Mouse (Mus musculus) CH12.LX (cell line): ENCODE measurements at regions not wholly inside any gene's neighbourhood (a gene's known extent, or its start where the extent isn't known, plus 50 kb on each side); places are given as distances from the start of the nearest gene placed in this dataset.

ENCODE experiments used
- DNase-seq: peaks from one replicate; pipeline ENCODE4 v3.0.0-alpha.2; 2013; ENCODE audit errors: extremely low read depth
- H3K27ac ChIP-seq: 2 replicates; pipeline ENCODE4 v1.5.1; 2012; ENCODE audit warnings: low read depth, mild to moderate bottlenecking, control low read depth, moderate library complexity; ENCODE audit not compliant: insufficient read depth
- H3K27me3 ChIP-seq: replicated peaks from 2 replicates; pipeline ENCODE3; 2012; ENCODE audit warnings: inconsistent platforms
- H3K36me3 ChIP-seq, 2 experiments: replicated peaks in 1 of 2; 2 replicates each; pipeline versions ENCODE3 to v1.6.1; 2012; ENCODE audit warnings: inconsistent platforms in 1 of 2, low read length in 1 of 2, mild to moderate bottlenecking in 1 of 2, mixed read lengths in 1 of 2, moderate library complexity in 1 of 2; ENCODE audit not compliant: control insufficient read depth in 1 of 2, insufficient read depth in 1 of 2
- H3K4me1 ChIP-seq, 2 experiments: 2 replicates each; pipeline ENCODE4 v1.6.1; 2012; ENCODE audit warnings: inconsistent platforms in 1 of 2, moderate library complexity in 1 of 2; ENCODE audit not compliant: insufficient read depth in 2 of 2, control insufficient read depth in 1 of 2
- H3K4me2 ChIP-seq: 2 replicates; pipeline ENCODE4 v1.6.1; 2012; ENCODE audit warnings: low read depth, mild to moderate bottlenecking, control low read depth; ENCODE audit not compliant: poor library complexity, insufficient read depth, severe bottlenecking
- H3K4me3 ChIP-seq, 3 experiments: fragments of 150-350 bp in 1 of 3; sonication (generic) in 1 of 3; replicated peaks in 1 of 3; 2 replicates each; pipeline versions ENCODE3 to v1.5.1; 2011 to 2012; ENCODE audit warnings: low read depth in 2 of 3, low read length in 2 of 3, mild to moderate bottlenecking in 2 of 3, moderate library complexity in 2 of 3, control low read depth in 1 of 3, improper control_type of control experiment in 1 of 3, inconsistent platforms in 1 of 3, mixed read lengths in 1 of 3; ENCODE audit not compliant: poor library complexity in 1 of 3
- H3K79me2 ChIP-seq: replicated peaks from 2 replicates; pipeline ENCODE4 v1.6.1; 2012; ENCODE audit warnings: mild to moderate bottlenecking, moderate library complexity; ENCODE audit not compliant: control insufficient read depth, poor library complexity, insufficient read depth, severe bottlenecking; ENCODE audit errors: extremely low read depth
- H3K9ac ChIP-seq: 2 replicates; pipeline ENCODE4 v1.6.1; 2012; ENCODE audit warnings: low read depth, mild to moderate bottlenecking, control low read depth, moderate library complexity; ENCODE audit not compliant: insufficient read depth
- H3K9me3 ChIP-seq: replicated peaks from 2 replicates; pipeline ENCODE3; 2012; ENCODE audit warnings: low read length, inconsistent platforms, mixed read lengths
- BHLHE40 ChIP-seq: IDR thresholded peaks from 2 replicates; pipeline ENCODE4 v1.6.1; 2011; ENCODE audit warnings: mild to moderate bottlenecking, low read depth, low read length, improper control_type of control experiment
- CHD1 ChIP-seq: IDR thresholded peaks from 2 replicates; pipeline ENCODE4 v1.6.1; 2012; ENCODE audit warnings: low read depth, low read length, improper control_type of control experiment, inconsistent platforms
- CHD2 ChIP-seq: IDR thresholded peaks from 2 replicates; pipeline ENCODE4 v1.6.1; 2011; ENCODE audit warnings: low read length, improper control_type of control experiment
- CTCF ChIP-seq, 2 experiments: IDR thresholded peaks in 1 of 2; conservative IDR thresholded peaks in 1 of 2; 2 replicates each; pipeline ENCODE4 v1.5.1; 2011 to 2012; ENCODE audit warnings: low read depth in 2 of 2, low read length in 2 of 2, improper control_type of control experiment in 1 of 2, inconsistent platforms in 1 of 2, mild to moderate bottlenecking in 1 of 2, moderate library complexity in 1 of 2
- ELF1 ChIP-seq: IDR thresholded peaks from 2 replicates; pipeline ENCODE4 v1.6.1; 2014; ENCODE audit warnings: low read depth, mild to moderate bottlenecking, inconsistent platforms, low read length, improper control_type of control experiment
- EP300 ChIP-seq: IDR thresholded peaks from 2 replicates; pipeline ENCODE4 v1.6.1; 2011; ENCODE audit warnings: low read length, improper control_type of control experiment
- GABPA ChIP-seq: IDR thresholded peaks from 2 replicates; pipeline ENCODE4 v1.6.1; 2012; ENCODE audit warnings: low read depth, low read length, improper control_type of control experiment, inconsistent platforms; ENCODE audit not compliant: insufficient replicate concordance
- JUN ChIP-seq: IDR thresholded peaks from 2 replicates; pipeline ENCODE4 v1.6.1; 2011; ENCODE audit warnings: low read depth, mild to moderate bottlenecking, low read length, improper control_type of control experiment, moderate library complexity; ENCODE audit not compliant: insufficient read depth
- JUND ChIP-seq: conservative IDR thresholded peaks from 2 replicates; pipeline ENCODE4 v1.6.1; 2011; ENCODE audit warnings: low read depth, low read length, improper control_type of control experiment
- MAFK ChIP-seq: IDR thresholded peaks from 2 replicates; pipeline ENCODE4 v1.6.1; 2011; ENCODE audit warnings: low read length, improper control_type of control experiment; ENCODE audit not compliant: insufficient replicate concordance
- MAX ChIP-seq: IDR thresholded peaks from 2 replicates; pipeline ENCODE4 v1.6.1; 2011; ENCODE audit warnings: low read length, improper control_type of control experiment
- MAZ ChIP-seq: IDR thresholded peaks from 2 replicates; pipeline ENCODE4 v1.6.1; 2012; ENCODE audit warnings: low read depth, mild to moderate bottlenecking, inconsistent platforms, low read length, improper control_type of control experiment, moderate library complexity
- MEF2A ChIP-seq: IDR thresholded peaks from 2 replicates; pipeline ENCODE4 v1.6.1; 2014; ENCODE audit warnings: low read depth, mild to moderate bottlenecking, inconsistent platforms, low read length, improper control_type of control experiment, borderline replicate concordance
- MYC ChIP-seq: IDR thresholded peaks from 2 replicates; pipeline ENCODE4 v1.6.1; 2011; ENCODE audit warnings: low read depth, mild to moderate bottlenecking, improper control_type of control experiment, low read length
- NELFE ChIP-seq: IDR thresholded peaks from 2 replicates; pipeline ENCODE4 v1.6.1; 2011; ENCODE audit warnings: low read depth, low read length, improper control_type of control experiment
- POLR2AphosphoS2 ChIP-seq: IDR thresholded peaks from 2 replicates; pipeline ENCODE4 v1.6.1; 2011; ENCODE audit warnings: low read depth, low read length, improper control_type of control experiment
- RAD21 ChIP-seq: IDR thresholded peaks from 2 replicates; pipeline ENCODE4 v1.6.1; 2011; ENCODE audit warnings: low read depth, mild to moderate bottlenecking, low read length, improper control_type of control experiment, moderate library complexity
- RCOR1 ChIP-seq: conservative IDR thresholded peaks from 2 replicates; pipeline ENCODE4 v1.6.1; 2012; ENCODE audit warnings: low read depth, mild to moderate bottlenecking, inconsistent platforms, low read length, improper control_type of control experiment
- SMC3 ChIP-seq: IDR thresholded peaks from 2 replicates; pipeline ENCODE4 v1.6.1; 2011; ENCODE audit warnings: low read depth, low read length, improper control_type of control experiment
- TBP ChIP-seq: conservative IDR thresholded peaks from 2 replicates; pipeline ENCODE4 v1.6.1; 2011; ENCODE audit warnings: low read depth, low read length, improper control_type of control experiment
- TCF12 ChIP-seq: IDR thresholded peaks from 2 replicates; pipeline ENCODE4 v1.6.1; 2014; ENCODE audit warnings: low read depth, mild to moderate bottlenecking, inconsistent platforms, low read length, improper control_type of control experiment
- USF1 ChIP-seq: IDR thresholded peaks from 2 replicates; pipeline ENCODE4 v1.6.1; 2014; ENCODE audit warnings: low read depth, mild to moderate bottlenecking, inconsistent platforms, low read length, improper control_type of control experiment
- ZKSCAN1 ChIP-seq: IDR thresholded peaks from 2 replicates; pipeline ENCODE4 v1.6.1; 2012; ENCODE audit warnings: low read depth, inconsistent platforms, low read length, improper control_type of control experiment, borderline replicate concordance
- dilution Hi-C: fragments of 300-500 bp; cut with MboI; formaldehyde crosslinking; loops from 2 replicates; pipeline ENCODE4 v1.14.3; 2020; ENCODE audit warnings: low sequenced_read_pairs; ENCODE audit not compliant: extremely low pct_unique_long_range_greater_than_20kb, extremely low pct_ligation_motif_present
- in situ Hi-C: fragments of 300-500 bp; cut with MboI; formaldehyde crosslinking; loops from 3 replicates; pipeline ENCODE4 v1.14.3; 2019; ENCODE audit warnings: low sequenced_read_pairs, low pct_ligation_motif_present, low pct_unique_long_range_greater_than_20kb, mixed read lengths

- no peak overlapping the region for H3K9ac ChIP-seq
- no peaks in the 10 kb centered on the region for H3K79me2 ChIP-seq
- H3K4me1 ChIP-seq, result peaks cover 3 to 6% of the 10 kb centered on the region in 2 experiments; a peak in 2 of 4 replicates
- no peak overlapping the region for H3K27ac ChIP-seq
- dilution Hi-C loops, result no loop called here
- no peaks in the 10 kb centered on the region for H3K27me3 ChIP-seq
- no peak overlapping the region for H3K4me2 ChIP-seq
- no peaks in the 10 kb centered on the region for H3K36me3 ChIP-seq
- DNase-seq, result peak; percentile 25
- TF ChIP-seq MAFK (no peak), GABPA (no peak), MAX (no peak), RAD21 (peak; percentile 15), CHD2 (no peak), POLR2AphosphoS2 (no peak), MAZ (no peak), CTCF (conservative IDR thresholded peaks at IDR 0.05 in 1 of 2, IDR thresholded peaks at IDR 0.05 in 1 of 2; ENCODE audit: low read depth in 2 of 2, low read length in 2 of 2) (peak; percentile 71 to 73), TBP (no peak), ELF1 (no peak), SMC3 (peak; percentile 7; the same call in 1 of the 2 replicates), MYC (0 out of 2 replicates have a peak, but pooled peaks have one; percentile 11), RCOR1 (no peak)
- no peak overlapping the region for H3K4me3 ChIP-seq
- H3K9me3 ChIP-seq, result no peaks in the 10 kb centered on the region
- in situ Hi-C loops, result no loop called here
Measured at GRCm38 (mm10) chr9:86955720-86956119, 59.6 kb upstream of the Ripply2 start.

- Histone ChIP-seq H3K4me1 (peaks cover 3 to 6% of the 10 kb centered on the region in 2 experiments; a peak in 2 of 4 replicates), H3K4me2 (peak overlapping the region; percentile 16), H3K4me3 (no peak overlapping the region), H3K36me3 (no peaks in the 10 kb centered on the region), H3K79me2 (no peaks in the 10 kb centered on the region), H3K9me3 (no peaks in the 10 kb centered on the region), H3K9ac (no peak overlapping the region), H3K27ac (no peak overlapping the region), H3K27me3 (no peaks in the 10 kb centered on the region)
- DNase-seq, result no peak
- dilution Hi-C loops, result no loop called here
- in situ Hi-C loops, result no loop called here
- no peak for TF ChIP-seq RCOR1
- no peak for TF ChIP-seq ZKSCAN1
- TF ChIP-seq NELFE, result no peak
- no peak for TF ChIP-seq CHD1
- TF ChIP-seq MEF2A, result 0 out of 2 replicates have a peak, but pooled peaks have one; percentile 13
- TF ChIP-seq BHLHE40, result peak; percentile 83
- TF ChIP-seq TCF12, result no peak
- no peak for TF ChIP-seq USF1
- no peak for TF ChIP-seq MAX
- no peak for TF ChIP-seq EP300
- no peak for TF ChIP-seq JUND
- TF ChIP-seq JUN, result no peak
Measured at GRCm38 (mm10) chr9:86951958-86952509, 63.3 kb upstream of the Ripply2 start.
